Mouse (Mus musculus): ENCODE measurements around the gene Sav1. TPM values are rescaled to one million over a fixed set of nuclear protein-coding genes. Genes with fewer than 3 reads are reported as not detected.
A peak's percentile ranks its signal among the peaks of the same experiment; 100 is the strongest.

Sav1 gene
- polyA plus RNA-seq, 1 experiment from 2014 or later, result 10.8 TPM

GRCm38 (mm10) chr12:69998186-69998983, 11.6 kb upstream of the Sav1 start:
- Histone ChIP-seq H3K36me3 (ENCODE audit: control insufficient read depth, insufficient read depth, low read length) (no peaks in the 10 kb centered on the region), H3K9ac (ENCODE audit: low read depth, low read length) (no peak overlapping the region), H3K4me2 (replicated peaks; ENCODE audit: low read depth, low read length) (no peak overlapping the region), H3K9me3 (ENCODE audit: control insufficient read depth, low read length) (no peaks in the 10 kb centered on the region), H3K27me3 (ENCODE audit: control insufficient read depth, insufficient read depth, low read length) (no peaks in the 10 kb centered on the region), H3K4me3 (ENCODE audit: low read length) (no peak overlapping the region), H3K4me1 (ENCODE audit: control insufficient read depth, insufficient read depth, low read length) (no peaks in the 10 kb centered on the region), H3K27ac (ENCODE audit: low read depth, low read length) (no peak overlapping the region)
- 72% methylated on average over 13 of the region's 13 CpGs for WGBS
- no peak for ATAC-seq (ENCODE audit: low FRiP score, low TSS enrichment)

DNA sequence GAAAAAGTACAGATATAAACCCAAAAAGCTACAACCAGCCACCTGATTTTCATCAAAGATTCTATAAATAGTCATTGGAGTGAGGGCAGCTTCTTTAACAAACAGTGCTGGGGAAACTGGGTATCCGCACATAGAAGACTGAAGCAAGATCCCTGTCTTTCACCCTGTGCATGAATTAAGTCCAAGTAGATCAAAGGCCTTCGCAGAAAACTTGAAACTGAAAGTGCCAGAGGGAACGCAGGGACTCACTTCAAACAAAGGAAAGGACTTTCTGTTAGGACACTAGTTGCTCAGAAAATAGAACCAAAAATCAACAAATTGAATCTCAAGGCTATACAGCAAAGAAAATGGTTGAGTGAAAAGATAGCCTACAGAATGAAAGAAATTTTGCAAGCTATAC, 8.6 kb upstream of the Sav1 start:
- H3K27me3 ChIP-seq (ENCODE audit: control insufficient read depth, insufficient read depth, low read length), result no peaks in the 10 kb centered on the region
- H3K4me2 ChIP-seq (replicated peaks; ENCODE audit: low read depth, low read length), result no peak overlapping the region
- no peaks in the 10 kb centered on the region for H3K4me1 ChIP-seq (ENCODE audit: control insufficient read depth, insufficient read depth, low read length)
- H3K4me3 ChIP-seq (ENCODE audit: low read length), result no peak overlapping the region
- no peaks in the 10 kb centered on the region for H3K9me3 ChIP-seq (ENCODE audit: control insufficient read depth, low read length)
- ATAC-seq (ENCODE audit: low FRiP score, low TSS enrichment), result no peak
- WGBS, result 76% methylated on average over 3 of the region's 3 CpGs
- H3K27ac ChIP-seq (ENCODE audit: low read depth, low read length), result no peak overlapping the region
- H3K9ac ChIP-seq (ENCODE audit: low read depth, low read length), result no peak overlapping the region
- H3K36me3 ChIP-seq (ENCODE audit: control insufficient read depth, insufficient read depth, low read length), result no peaks in the 10 kb centered on the region

DNA sequence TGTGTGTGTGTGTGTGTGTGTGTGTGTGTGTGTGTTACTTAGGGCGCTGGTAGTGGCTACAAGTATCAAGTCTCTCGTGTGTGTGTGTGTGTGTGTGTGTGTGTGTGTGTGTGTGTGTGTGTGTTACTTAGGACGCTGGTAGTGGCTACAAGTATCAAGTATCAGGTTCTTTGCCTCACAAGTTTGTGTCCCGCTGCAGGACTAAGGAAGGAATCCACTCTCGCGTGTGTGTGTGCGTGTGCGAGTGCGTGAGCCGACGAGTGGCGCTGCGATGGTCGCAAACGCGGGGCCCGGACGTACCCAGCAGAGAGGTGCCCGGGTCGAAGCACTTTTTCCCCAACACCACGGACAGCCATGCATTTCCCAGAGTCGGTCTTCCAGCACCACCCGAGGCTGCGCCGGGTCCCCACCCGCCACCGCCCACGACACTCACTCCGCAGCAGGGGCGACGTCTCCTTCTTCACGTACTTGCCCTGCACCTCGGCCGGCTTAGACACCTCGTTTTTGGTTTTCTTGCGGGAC, 500 bp downstream of the Sav1 start:
- peak overlapping the region; percentile 96 for H3K9ac ChIP-seq (ENCODE audit: low read depth, low read length)
- H3K9me3 ChIP-seq (ENCODE audit: control insufficient read depth, low read length), result no peaks in the 10 kb centered on the region
- peaks cover 27% of the 10 kb centered on the region for H3K36me3 ChIP-seq (ENCODE audit: control insufficient read depth, insufficient read depth, low read length)
- peak overlapping the region; percentile 71 for H3K4me2 ChIP-seq (replicated peaks; ENCODE audit: low read depth, low read length)
- peak; percentile 64 for ATAC-seq (ENCODE audit: low FRiP score, low TSS enrichment)
- H3K27me3 ChIP-seq (ENCODE audit: control insufficient read depth, insufficient read depth, low read length), result no peaks in the 10 kb centered on the region
- peak overlapping the region; percentile 87 for H3K4me3 ChIP-seq (ENCODE audit: low read length)
- H3K4me1 ChIP-seq (ENCODE audit: control insufficient read depth, insufficient read depth, low read length), result no peaks in the 10 kb centered on the region
- peak overlapping the region; percentile 81 for H3K27ac ChIP-seq (ENCODE audit: low read depth, low read length)
- WGBS, result under 1% methylated on average over 34 of the region's 36 CpGs

DNA sequence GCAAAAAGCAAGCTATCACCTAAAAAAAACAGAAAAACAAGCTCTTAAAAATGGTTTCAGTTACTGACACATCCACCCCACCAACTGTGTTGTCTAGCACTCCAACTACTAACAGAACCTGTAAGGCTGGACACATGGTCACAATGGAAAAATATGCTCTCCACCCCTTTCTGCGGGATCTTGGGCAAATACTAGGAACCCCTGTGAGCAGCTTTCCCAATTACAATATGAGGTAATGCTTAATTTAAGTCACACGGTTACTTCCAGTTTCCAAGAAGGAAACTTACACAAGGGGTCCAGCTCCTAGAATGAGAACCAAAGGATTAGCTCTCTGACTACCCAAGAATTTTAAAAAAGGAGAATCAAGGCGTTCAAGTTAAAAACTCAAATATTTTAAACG, 1.3 kb downstream of the Sav1 start:
- no peaks in the 10 kb centered on the region for H3K9me3 ChIP-seq (ENCODE audit: control insufficient read depth, low read length)
- H3K27ac ChIP-seq (ENCODE audit: low read depth, low read length), result peak overlapping the region; percentile 14; the same call in 1 of the 2 replicates
- 45% methylated on average over 4 of the region's 4 CpGs for WGBS
- H3K4me3 ChIP-seq (ENCODE audit: low read length), result peak overlapping the region; percentile 87
- H3K27me3 ChIP-seq (ENCODE audit: control insufficient read depth, insufficient read depth, low read length), result no peaks in the 10 kb centered on the region
- ATAC-seq (ENCODE audit: low FRiP score, low TSS enrichment), result no peak
- H3K4me1 ChIP-seq (ENCODE audit: control insufficient read depth, insufficient read depth, low read length), result no peaks in the 10 kb centered on the region
- peak overlapping the region; percentile 96 for H3K9ac ChIP-seq (ENCODE audit: low read depth, low read length)
- H3K4me2 ChIP-seq (replicated peaks; ENCODE audit: low read depth, low read length), result peak overlapping the region; percentile 71
- H3K36me3 ChIP-seq (ENCODE audit: control insufficient read depth, insufficient read depth, low read length), result peaks cover 30% of the 10 kb centered on the region

DNA sequence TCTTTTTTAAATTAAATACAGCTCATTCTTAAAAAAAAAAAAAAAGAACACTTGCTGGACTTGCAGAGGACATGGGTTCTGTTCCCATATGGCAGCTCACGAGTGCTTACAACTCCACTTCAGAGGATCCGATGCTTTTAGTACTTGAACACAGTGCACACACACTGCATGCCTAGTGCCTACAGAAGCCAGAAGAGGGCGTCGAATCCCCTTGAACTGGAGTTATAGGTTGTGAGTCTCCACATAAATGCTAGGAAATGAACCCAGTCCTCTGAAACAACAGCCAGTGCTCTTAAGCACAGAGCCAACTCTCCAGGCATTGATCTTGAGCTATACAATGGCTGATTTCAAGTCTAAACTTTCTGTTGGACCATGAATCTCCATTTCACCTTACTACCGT, 3.9 kb downstream of the Sav1 start:
- H3K9ac ChIP-seq (ENCODE audit: low read depth, low read length), result no peak overlapping the region
- H3K36me3 ChIP-seq (ENCODE audit: control insufficient read depth, insufficient read depth, low read length), result peaks cover 36% of the 10 kb centered on the region
- no peak for ATAC-seq (ENCODE audit: low FRiP score, low TSS enrichment)
- 79% methylated on average over 5 of the region's 5 CpGs for WGBS
- H3K9me3 ChIP-seq (ENCODE audit: control insufficient read depth, low read length), result no peaks in the 10 kb centered on the region
- no peak overlapping the region for H3K27ac ChIP-seq (ENCODE audit: low read depth, low read length)
- H3K4me1 ChIP-seq (ENCODE audit: control insufficient read depth, insufficient read depth, low read length), result no peaks in the 10 kb centered on the region
- H3K27me3 ChIP-seq (ENCODE audit: control insufficient read depth, insufficient read depth, low read length), result no peaks in the 10 kb centered on the region
- H3K4me3 ChIP-seq (ENCODE audit: low read length), result no peak overlapping the region
- H3K4me2 ChIP-seq (replicated peaks; ENCODE audit: low read depth, low read length), result no peak overlapping the region

DNA sequence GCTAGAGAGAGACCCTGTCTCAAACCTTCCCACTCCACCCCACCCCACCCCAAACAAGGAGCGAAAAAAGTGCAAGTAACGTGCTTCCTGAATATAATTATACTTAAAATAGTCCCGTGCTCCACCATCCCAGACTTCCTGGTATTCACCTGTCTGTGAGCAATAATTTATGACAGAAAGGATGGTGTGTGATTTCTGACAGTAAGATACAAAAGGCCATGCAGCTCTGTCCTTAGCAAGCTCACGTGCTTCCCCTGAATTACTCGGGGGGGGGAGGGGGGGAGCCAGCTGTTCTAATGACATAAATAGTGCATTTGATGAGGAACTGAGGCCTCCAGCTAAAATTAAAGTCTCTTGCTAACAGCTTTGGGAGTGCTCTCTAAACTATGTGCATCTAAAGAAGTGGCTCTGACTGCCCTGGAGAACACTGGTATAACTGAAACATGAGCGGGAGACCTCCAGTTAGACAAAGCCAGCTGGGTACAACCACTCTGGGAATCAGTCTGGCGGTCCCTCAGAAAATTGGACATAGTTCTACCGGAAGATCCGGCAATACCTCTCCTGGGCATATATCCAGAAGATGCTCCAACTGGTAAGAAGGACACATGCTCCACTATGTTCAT, 9.3 kb downstream of the Sav1 start:
- no peak for ATAC-seq (ENCODE audit: low FRiP score, low TSS enrichment)
- H3K27ac ChIP-seq (ENCODE audit: low read depth, low read length), result no peak overlapping the region

DNA sequence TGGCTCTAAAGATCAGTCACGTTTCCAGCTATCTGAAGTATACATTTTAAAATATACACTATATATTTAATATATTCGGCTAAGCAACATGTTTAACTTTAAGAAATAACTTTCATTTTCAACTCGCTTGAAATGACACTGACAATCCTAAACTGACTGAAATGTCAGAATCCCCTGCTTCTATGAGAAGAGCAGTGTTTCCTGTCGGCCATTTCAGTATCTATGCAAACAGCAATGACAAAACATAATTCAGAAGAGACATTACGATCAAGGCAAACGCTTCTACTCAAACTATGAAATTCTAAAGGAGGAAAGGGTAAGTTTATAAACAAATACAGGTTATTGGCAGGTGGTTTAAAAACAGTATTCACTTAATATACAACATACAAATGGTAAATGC, 10.1 kb downstream of the Sav1 start:
- no peak for ATAC-seq (ENCODE audit: low FRiP score, low TSS enrichment)
- no peaks in the 10 kb centered on the region for H3K9me3 ChIP-seq (ENCODE audit: control insufficient read depth, low read length)
- no peak overlapping the region for H3K27ac ChIP-seq (ENCODE audit: low read depth, low read length)
- H3K4me3 ChIP-seq (ENCODE audit: low read length), result no peak overlapping the region
- 80% methylated on average over 6 of the region's 6 CpGs for WGBS
- H3K36me3 ChIP-seq (ENCODE audit: control insufficient read depth, insufficient read depth, low read length), result peaks cover 23% of the 10 kb centered on the region
- no peaks in the 10 kb centered on the region for H3K4me1 ChIP-seq (ENCODE audit: control insufficient read depth, insufficient read depth, low read length)
- H3K9ac ChIP-seq (ENCODE audit: low read depth, low read length), result no peak overlapping the region
- no peaks in the 10 kb centered on the region for H3K27me3 ChIP-seq (ENCODE audit: control insufficient read depth, insufficient read depth, low read length)
- no peak overlapping the region for H3K4me2 ChIP-seq (replicated peaks; ENCODE audit: low read depth, low read length)

More for the DNA sequence above, 9.3 kb downstream of the Sav1 start:
- Histone ChIP-seq H3K4me1 (ENCODE audit: control insufficient read depth, insufficient read depth, low read length) (no peaks in the 10 kb centered on the region), H3K36me3 (ENCODE audit: control insufficient read depth, insufficient read depth, low read length) (peaks cover 26% of the 10 kb centered on the region; the same call in 1 of the 2 replicates), H3K4me2 (replicated peaks; ENCODE audit: low read depth, low read length) (no peak overlapping the region), H3K9ac (ENCODE audit: low read depth, low read length) (no peak overlapping the region), H3K27me3 (ENCODE audit: control insufficient read depth, insufficient read depth, low read length) (no peaks in the 10 kb centered on the region), H3K4me3 (ENCODE audit: low read length) (no peak overlapping the region), H3K9me3 (ENCODE audit: control insufficient read depth, low read length) (no peaks in the 10 kb centered on the region)
- WGBS, result 65% methylated on average over 9 of the region's 9 CpGs

DNA sequence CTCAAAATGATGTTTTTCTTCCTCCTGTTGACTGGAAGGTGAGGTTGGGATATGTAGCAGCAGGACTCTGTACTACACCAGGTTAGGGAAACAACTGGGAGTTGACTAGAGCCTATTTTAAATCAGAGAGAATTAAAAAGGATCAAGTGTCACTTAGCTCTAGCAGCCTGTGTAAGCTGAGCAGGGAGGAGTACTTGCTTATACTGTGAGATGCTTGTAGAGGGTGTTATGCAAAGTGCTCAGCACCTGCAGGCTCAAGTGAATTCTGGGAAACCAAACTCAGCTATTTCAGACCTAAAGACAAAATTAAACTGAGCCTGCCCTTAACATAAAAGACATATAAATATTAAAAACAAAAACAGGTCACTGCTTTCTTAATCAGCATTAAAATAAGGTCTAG, 13.1 kb downstream of the Sav1 start:
- H3K9me3 ChIP-seq (ENCODE audit: control insufficient read depth, low read length), result no peaks in the 10 kb centered on the region
- ATAC-seq (ENCODE audit: low FRiP score, low TSS enrichment), result no peak
- H3K4me1 ChIP-seq (ENCODE audit: control insufficient read depth, insufficient read depth, low read length), result no peaks in the 10 kb centered on the region
- no peak overlapping the region for H3K4me3 ChIP-seq (ENCODE audit: low read length)
- no peaks in the 10 kb centered on the region for H3K27me3 ChIP-seq (ENCODE audit: control insufficient read depth, insufficient read depth, low read length)
- H3K4me2 ChIP-seq (replicated peaks; ENCODE audit: low read depth, low read length), result no peak overlapping the region
- no peak overlapping the region for H3K27ac ChIP-seq (ENCODE audit: low read depth, low read length)
- no peak overlapping the region for H3K9ac ChIP-seq (ENCODE audit: low read depth, low read length)
- peaks cover 42% of the 10 kb centered on the region for H3K36me3 ChIP-seq (ENCODE audit: control insufficient read depth, insufficient read depth, low read length)

DNA sequence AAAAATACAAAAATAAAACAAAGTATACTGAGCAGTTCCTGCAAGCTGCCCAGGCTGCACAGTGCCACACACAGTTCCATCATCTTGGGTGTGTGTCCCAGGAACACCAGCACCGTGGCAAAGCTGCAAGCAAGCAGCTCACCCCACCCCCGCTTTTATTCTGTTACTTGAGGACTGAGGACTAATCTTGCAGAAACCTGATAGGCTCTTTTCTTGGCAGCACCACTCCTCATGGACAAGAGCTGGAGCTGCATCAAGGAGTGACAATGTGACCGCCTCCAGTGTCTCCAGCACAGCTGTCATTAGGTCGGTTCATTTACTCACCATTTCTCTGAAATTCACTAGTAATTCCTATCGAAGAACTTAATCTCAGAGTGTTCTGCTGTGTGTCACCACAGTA, 18.6 kb downstream of the Sav1 start:
- 65% methylated on average over 5 of the region's 5 CpGs for WGBS
- H3K27me3 ChIP-seq (ENCODE audit: control insufficient read depth, insufficient read depth, low read length), result no peaks in the 10 kb centered on the region
- no peak overlapping the region for H3K4me3 ChIP-seq (ENCODE audit: low read length)
- no peak overlapping the region for H3K27ac ChIP-seq (ENCODE audit: low read depth, low read length)
- H3K9me3 ChIP-seq (ENCODE audit: control insufficient read depth, low read length), result no peaks in the 10 kb centered on the region
- no peak overlapping the region for H3K9ac ChIP-seq (ENCODE audit: low read depth, low read length)
- ATAC-seq (ENCODE audit: low FRiP score, low TSS enrichment), result no peak
- H3K36me3 ChIP-seq (ENCODE audit: control insufficient read depth, insufficient read depth, low read length), result peaks cover 75% of the 10 kb centered on the region
- H3K4me2 ChIP-seq (replicated peaks; ENCODE audit: low read depth, low read length), result no peak overlapping the region
- H3K4me1 ChIP-seq (ENCODE audit: control insufficient read depth, insufficient read depth, low read length), result no peaks in the 10 kb centered on the region
